Mouse (Mus musculus): ENCODE results near the gene Gabrb3.

- TF ChIP-seq POLR2A (IDR thresholded peaks at IDR 0.05; ENCODE audit: low read depth, low read length) (no peak), CTCF (conservative IDR thresholded peaks at IDR 0.05; ENCODE audit: insufficient read depth, insufficient read length, low read depth, low read length) (no peak)
Observed at GRCm38 (mm10) chr7:57746836-57747235, 327.3 kb downstream of the Gabrb3 start.

Data from kidney, adult 2 months (tissue).